Mouse (Mus musculus): ENCODE data around the gene Hfe2. TPM values are rescaled to one million over a fixed set of nuclear protein-coding genes. Genes with fewer than 3 reads are reported as not detected.

Hfe2 gene
- polyA plus RNA-seq, 1 experiment from 2014 or later = not detected

DNA sequence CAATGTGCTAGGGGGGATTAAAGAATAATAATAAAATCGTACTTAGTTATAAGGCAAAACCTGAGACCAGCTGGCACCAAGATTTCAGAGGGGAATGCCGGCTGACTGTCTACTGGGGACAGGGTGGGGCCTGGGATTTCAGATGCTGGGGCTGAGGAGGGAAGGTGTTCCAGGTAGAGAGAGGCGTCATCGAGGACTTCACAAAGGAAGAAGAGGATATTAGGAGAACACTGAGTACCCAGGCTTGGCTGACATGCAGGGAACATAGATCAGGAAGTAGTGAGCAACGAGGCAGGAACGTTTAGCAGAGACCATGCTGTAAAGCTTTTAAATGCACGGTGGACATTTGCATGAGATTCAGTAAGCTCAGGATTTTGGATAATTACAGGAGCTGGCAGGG is 26.9 kb downstream of the Hfe2 start:
- Histone ChIP-seq H3K9ac (ENCODE audit: low read depth, low read length) (0 out of 2 replicates have a peak overlapping the region, but pooled peaks have one; percentile 17), H3K27me3 (replicated peaks; ENCODE audit: control insufficient read depth, insufficient read depth, low read length) (no peaks in the 10 kb centered on the region), H3K9me3 (ENCODE audit: control insufficient read depth) (no peaks in the 10 kb centered on the region), H3K36me3 (ENCODE audit: control insufficient read depth, insufficient read depth) (no peaks in the 10 kb centered on the region), H3K4me1 (replicated peaks; ENCODE audit: control insufficient read depth, insufficient read depth, low read length) (0 out of 2 replicates have a peak, but pooled peaks cover 3% of the 10 kb centered on the region), H3K4me3 (ENCODE audit: low read depth, low read length) (no peak overlapping the region), H3K27ac (ENCODE audit: low read depth, low read length) (peak overlapping the region; percentile 3; the same call in 1 of the 2 replicates), H3K4me2 (replicated peaks; ENCODE audit: low read depth) (no peak overlapping the region; the same call in 1 of the 2 replicates)
- 58% methylated on average over 7 of the region's 7 CpGs for WGBS
- ATAC-seq = no peak
- no peak for TF ChIP-seq CTCF (IDR thresholded peaks at IDR 0.05; ENCODE audit: low read depth)

DNA sequence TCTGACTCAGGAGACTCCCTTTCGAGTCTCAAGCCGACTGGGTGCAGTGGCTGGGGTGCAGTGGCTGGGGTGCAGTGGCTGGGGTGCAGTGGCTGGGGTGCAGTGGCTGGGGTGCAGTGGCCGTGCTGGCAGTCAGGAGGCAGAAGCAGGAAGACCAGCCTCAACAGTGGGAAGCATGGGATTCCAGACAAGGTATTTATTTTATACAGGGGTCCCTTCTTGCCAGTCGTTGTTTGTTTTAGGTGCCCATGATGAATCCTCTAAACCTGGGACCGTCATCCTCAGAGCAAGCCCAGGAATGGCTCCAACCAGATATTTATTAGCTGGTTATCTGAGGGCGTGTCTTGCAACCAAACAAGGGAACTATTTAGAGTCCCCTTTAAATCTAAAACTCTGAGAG is 28.6 kb downstream of the Hfe2 start:
- Histone ChIP-seq H3K27ac (ENCODE audit: low read depth, low read length) (no peak overlapping the region), H3K9me3 (ENCODE audit: control insufficient read depth) (no peaks in the 10 kb centered on the region), H3K27me3 (replicated peaks; ENCODE audit: control insufficient read depth, insufficient read depth, low read length) (no peaks in the 10 kb centered on the region), H3K4me2 (replicated peaks; ENCODE audit: low read depth) (no peak overlapping the region), H3K4me3 (ENCODE audit: low read depth, low read length) (no peak overlapping the region), H3K9ac (ENCODE audit: low read depth, low read length) (no peak overlapping the region), H3K4me1 (replicated peaks; ENCODE audit: control insufficient read depth, insufficient read depth, low read length) (0 out of 2 replicates have a peak, but pooled peaks cover 3% of the 10 kb centered on the region), H3K36me3 (ENCODE audit: control insufficient read depth, insufficient read depth) (no peaks in the 10 kb centered on the region)
- TF ChIP-seq CTCF (IDR thresholded peaks at IDR 0.05; ENCODE audit: low read depth) = no peak
- WGBS = 57% methylated on average over 6 of the region's 6 CpGs
- no peak for ATAC-seq

DNA sequence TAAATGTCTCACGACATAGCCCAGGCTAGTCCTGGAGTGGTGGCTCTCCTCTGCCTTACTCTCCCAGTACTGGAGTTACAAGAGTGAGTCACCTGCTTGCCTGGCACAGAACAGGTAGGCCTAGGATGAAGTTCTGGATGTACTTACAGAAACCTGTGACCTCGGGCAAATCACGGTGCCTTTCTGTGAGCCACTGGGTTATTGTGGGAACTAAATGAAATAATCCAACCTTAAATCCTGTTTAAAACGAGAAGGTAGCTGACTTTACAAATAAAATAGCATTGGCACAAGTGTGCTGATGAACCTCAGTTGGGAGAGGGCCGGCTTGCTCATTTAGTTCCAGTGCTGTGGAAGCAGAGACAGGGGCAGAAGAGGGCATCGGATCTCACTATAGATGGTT is 29.3 kb downstream of the Hfe2 start:
- H3K36me3 ChIP-seq (ENCODE audit: control insufficient read depth, insufficient read depth) = peaks cover 3% of the 10 kb centered on the region; the same call in 1 of the 2 replicates
- H3K27me3 ChIP-seq (replicated peaks; ENCODE audit: control insufficient read depth, insufficient read depth, low read length) = no peaks in the 10 kb centered on the region
- H3K9me3 ChIP-seq (ENCODE audit: control insufficient read depth) = no peaks in the 10 kb centered on the region
- H3K4me3 ChIP-seq (ENCODE audit: low read depth, low read length) = no peak overlapping the region
- WGBS = 81% methylated on average over 6 of the region's 6 CpGs
- no peak overlapping the region for H3K4me2 ChIP-seq (replicated peaks; ENCODE audit: low read depth)
- no peak overlapping the region; the same call in 1 of the 2 replicates for H3K27ac ChIP-seq (ENCODE audit: low read depth, low read length)
- H3K4me1 ChIP-seq (replicated peaks; ENCODE audit: control insufficient read depth, insufficient read depth, low read length) = 0 out of 2 replicates have a peak, but pooled peaks cover 3% of the 10 kb centered on the region
- H3K9ac ChIP-seq (ENCODE audit: low read depth, low read length) = no peak overlapping the region
- ATAC-seq = no peak
- TF ChIP-seq CTCF (IDR thresholded peaks at IDR 0.05; ENCODE audit: low read depth) = no peak

DNA sequence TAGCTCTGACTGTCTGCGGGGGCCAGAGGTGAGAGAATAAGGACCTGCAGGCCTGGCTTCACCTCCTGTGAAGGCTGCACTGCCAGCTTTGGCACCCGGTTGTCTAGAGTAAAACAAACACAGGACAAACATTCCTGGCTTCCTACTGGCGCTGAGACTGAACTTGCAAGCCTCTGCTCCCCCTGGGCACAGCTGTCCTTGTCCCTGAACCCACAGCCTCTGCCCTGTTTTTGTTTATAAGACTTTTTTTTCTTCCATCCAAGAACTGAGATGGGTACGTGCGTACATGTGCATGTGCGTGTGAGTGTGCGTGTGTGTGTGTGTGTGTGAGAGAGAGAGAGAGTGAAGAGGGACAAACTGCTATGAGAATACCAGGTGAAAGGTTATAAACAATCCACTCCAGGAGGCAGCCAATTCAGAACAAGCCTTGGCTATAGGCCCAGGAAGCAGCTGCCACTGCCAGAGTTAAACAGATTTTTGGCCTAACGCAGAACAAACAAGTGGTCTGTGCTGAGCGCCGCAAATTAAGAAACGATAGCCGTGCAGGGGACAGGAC is 30.1 kb downstream of the Hfe2 start:
- Histone ChIP-seq H3K36me3 (ENCODE audit: control insufficient read depth, insufficient read depth) (peaks cover 12% of the 10 kb centered on the region), H3K4me3 (ENCODE audit: low read depth, low read length) (no peak overlapping the region), H3K9ac (ENCODE audit: low read depth, low read length) (no peak overlapping the region), H3K27ac (ENCODE audit: low read depth, low read length) (peak overlapping the region; percentile 98), H3K9me3 (ENCODE audit: control insufficient read depth) (no peaks in the 10 kb centered on the region), H3K4me1 (replicated peaks; ENCODE audit: control insufficient read depth, insufficient read depth, low read length) (0 out of 2 replicates have a peak, but pooled peaks cover 3% of the 10 kb centered on the region), H3K4me2 (replicated peaks; ENCODE audit: low read depth) (peak overlapping the region; percentile 37), H3K27me3 (replicated peaks; ENCODE audit: control insufficient read depth, insufficient read depth, low read length) (no peaks in the 10 kb centered on the region)
- 35% methylated on average over 12 of the region's 12 CpGs for WGBS
- no peak for TF ChIP-seq CTCF (IDR thresholded peaks at IDR 0.05; ENCODE audit: low read depth)
- ATAC-seq = no peak

DNA sequence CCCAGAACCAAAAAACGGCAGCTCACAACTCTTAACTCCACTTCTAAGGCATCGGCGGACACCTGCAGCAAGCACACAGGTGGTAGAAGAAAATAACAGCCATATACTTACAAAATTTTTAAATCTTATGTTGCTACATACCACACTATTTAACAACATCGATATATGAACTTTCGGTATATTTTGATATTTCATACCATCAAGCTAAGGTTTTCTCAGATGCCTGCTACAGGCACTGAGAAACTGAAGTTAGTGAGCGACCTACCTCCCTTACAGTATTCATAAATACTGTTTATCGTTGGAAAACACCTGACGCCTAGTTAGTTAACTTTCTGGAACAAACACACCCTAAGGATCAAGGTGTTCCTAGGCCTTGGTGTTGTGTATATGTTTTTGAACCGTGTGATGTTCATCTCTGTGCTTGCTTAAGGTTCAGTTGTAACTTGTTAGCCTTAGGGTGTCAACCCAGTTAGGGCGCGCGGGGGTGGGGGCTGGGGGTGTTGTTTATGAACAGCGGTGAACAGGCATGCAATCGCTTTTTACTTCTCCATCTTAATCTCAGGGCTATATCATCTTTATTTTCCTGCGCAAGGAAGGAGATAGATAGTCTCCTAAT is 31.1 kb downstream of the Hfe2 start:
- Histone ChIP-seq H3K4me2 (replicated peaks; ENCODE audit: low read depth) (peak overlapping the region; percentile 83), H3K27me3 (replicated peaks; ENCODE audit: control insufficient read depth, insufficient read depth, low read length) (no peaks in the 10 kb centered on the region), H3K9me3 (ENCODE audit: control insufficient read depth) (no peaks in the 10 kb centered on the region), H3K4me1 (replicated peaks; ENCODE audit: control insufficient read depth, insufficient read depth, low read length) (0 out of 2 replicates have a peak, but pooled peaks cover 3% of the 10 kb centered on the region), H3K36me3 (ENCODE audit: control insufficient read depth, insufficient read depth) (peaks cover 21% of the 10 kb centered on the region), H3K27ac (ENCODE audit: low read depth, low read length) (peak overlapping the region; percentile 98), H3K4me3 (ENCODE audit: low read depth, low read length) (peak overlapping the region; percentile 65), H3K9ac (ENCODE audit: low read depth, low read length) (peak overlapping the region; percentile 90; the same call in 1 of the 2 replicates)
- ATAC-seq = no peak
- WGBS = 69% methylated on average over 15 of the region's 15 CpGs
- no peak for TF ChIP-seq CTCF (IDR thresholded peaks at IDR 0.05; ENCODE audit: low read depth)

DNA sequence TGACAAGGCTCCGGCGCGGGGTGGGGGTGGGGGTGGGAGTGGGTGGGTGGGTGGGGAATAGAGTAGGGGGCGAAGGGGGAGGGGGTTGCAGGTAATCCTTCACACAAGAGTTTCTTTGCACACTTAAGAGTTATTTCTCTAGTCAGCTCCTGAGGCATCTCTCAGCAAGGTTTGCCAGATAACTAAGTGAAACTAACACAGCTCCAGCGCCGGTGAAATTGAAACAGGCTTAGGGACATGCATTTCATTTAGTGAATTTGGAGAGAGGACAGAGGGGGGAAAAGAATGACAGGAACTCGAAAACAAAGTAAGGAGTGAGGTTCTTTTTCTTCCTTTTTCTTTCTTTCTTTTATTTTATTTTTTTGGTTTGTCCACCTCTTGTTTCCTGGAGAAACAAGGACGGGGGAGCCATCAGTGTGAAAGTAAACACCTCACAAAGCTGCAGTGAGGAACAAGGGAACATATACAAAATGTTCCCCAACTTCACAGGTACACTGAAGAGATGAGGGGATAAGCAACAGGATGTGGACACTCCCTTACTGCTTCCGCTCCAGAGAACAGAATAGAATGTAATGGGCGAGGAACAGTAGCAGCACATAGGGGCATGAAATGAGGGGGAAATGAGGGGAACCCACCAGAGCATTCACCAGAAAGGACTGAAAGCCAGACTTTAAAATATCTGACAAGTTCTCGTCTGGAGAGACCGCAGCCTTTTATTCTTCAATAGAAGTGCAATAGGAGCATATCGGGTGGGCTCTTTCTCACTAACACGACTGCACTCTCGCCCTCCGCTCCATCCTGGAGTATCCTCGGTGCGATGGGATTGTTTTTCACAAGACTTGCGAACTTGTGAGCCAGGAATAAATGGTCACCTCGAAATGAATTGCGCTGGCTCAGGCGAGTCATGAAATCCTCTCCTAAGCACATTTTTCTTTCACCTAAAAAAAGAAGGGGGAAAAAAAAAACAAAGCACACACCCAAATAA is 32.0 kb downstream of the Hfe2 start:
- no peak for ATAC-seq
- 5% methylated on average over 22 of the region's 22 CpGs for WGBS
- TF ChIP-seq CTCF (IDR thresholded peaks at IDR 0.05; ENCODE audit: low read depth) = no peak
- Histone ChIP-seq H3K4me1 (replicated peaks; ENCODE audit: control insufficient read depth, insufficient read depth, low read length) (no peaks in the 10 kb centered on the region), H3K9ac (ENCODE audit: low read depth, low read length) (peak overlapping the region; percentile 90), H3K9me3 (ENCODE audit: control insufficient read depth) (no peaks in the 10 kb centered on the region), H3K27me3 (replicated peaks; ENCODE audit: control insufficient read depth, insufficient read depth, low read length) (no peaks in the 10 kb centered on the region), H3K27ac (ENCODE audit: low read depth, low read length) (peak overlapping the region; percentile 98), H3K4me3 (ENCODE audit: low read depth, low read length) (peak overlapping the region; percentile 65), H3K36me3 (ENCODE audit: control insufficient read depth, insufficient read depth) (peaks cover 25% of the 10 kb centered on the region), H3K4me2 (replicated peaks; ENCODE audit: low read depth) (peak overlapping the region; percentile 83)
